Mouse (Mus musculus) forebrain, embryonic 11.5 days (tissue): ENCODE measurements at regions not wholly inside any gene's neighbourhood (a gene's known extent, or its start where the extent isn't known, plus 50 kb on each side); places are given as distances from the start of the nearest gene placed in this dataset.
A peak's percentile ranks its signal among the peaks of the same experiment; 100 is the strongest.

ENCODE experiments used
- ATAC-seq: fragments of 200-750 bp; cut with Nextera tagmentation; replicated peaks from 2 replicates; pipeline ENCODE4 v1.8.0; 2017; ENCODE audit warnings: moderate TSS enrichment; ENCODE audit not compliant: low FRiP score
- DNase-seq: peaks from one replicate; pipeline ENCODE4 v3.0.0-alpha.2; 2017; ENCODE audit warnings: low spot score
- H3K27ac ChIP-seq: fragments of 300-500 bp; sonication (generic); 2 replicates; pipeline ENCODE4 v1.5.1; 2014; ENCODE audit warnings: low read depth, low read length
- H3K27me3 ChIP-seq: fragments of 300-500 bp; sonication (generic); 2 replicates; pipeline ENCODE4 v1.6.1; 2014; ENCODE audit warnings: mild to moderate bottlenecking, low read length, mixed read lengths; ENCODE audit not compliant: control insufficient read depth, insufficient read depth
- H3K36me3 ChIP-seq: fragments of 300-500 bp; sonication (generic); 2 replicates; pipeline ENCODE4 v1.6.1; 2014; ENCODE audit warnings: mild to moderate bottlenecking, low read length, moderate library complexity, mixed read lengths; ENCODE audit not compliant: control insufficient read depth, insufficient read depth
- H3K4me1 ChIP-seq: fragments of 300-500 bp; sonication (generic); replicated peaks from 2 replicates; pipeline ENCODE4 v1.6.1; 2014; ENCODE audit warnings: low read length, mixed read lengths; ENCODE audit not compliant: control insufficient read depth, insufficient read depth
- H3K4me2 ChIP-seq: fragments of 300-500 bp; sonication (generic); 2 replicates; pipeline ENCODE4 v1.6.1; 2014; ENCODE audit warnings: low read depth, mild to moderate bottlenecking, low read length, moderate library complexity, mixed read lengths; ENCODE audit not compliant: severe bottlenecking
- H3K4me3 ChIP-seq: fragments of 300-500 bp; sonication (generic); 2 replicates; pipeline ENCODE4 v1.5.1; 2014; ENCODE audit warnings: low read depth, low read length
- H3K9ac ChIP-seq: fragments of 300-500 bp; sonication (generic); 2 replicates; pipeline ENCODE4 v1.6.1; 2014; ENCODE audit warnings: low read length
- H3K9me3 ChIP-seq: fragments of 300-500 bp; sonication (generic); 2 replicates; pipeline ENCODE4 v1.6.1; 2016; ENCODE audit warnings: low read length, mixed read lengths; ENCODE audit not compliant: control insufficient read depth
- WGBS: fragments of 180-500 bp; shearing (Covaris S2); extraction: QIAGEN DNeasy Blood & Tissue Kit; methylation state at CpG from one replicate; pipeline ENCODE4 v1.1.7; 2014; 5-methylcytosine and 5-hydroxymethylcytosine counted together

- DNase-seq (no peak), ATAC-seq (no peak)
- no peaks in the 10 kb centered on the region for H3K4me1 ChIP-seq
- no peak overlapping the region for H3K4me3 ChIP-seq
- 82% methylated on average over 8 of the region's 8 CpGs for WGBS
- H3K36me3 ChIP-seq, result no peaks in the 10 kb centered on the region
- no peak overlapping the region for H3K9ac ChIP-seq
- H3K9me3 ChIP-seq, result no peaks in the 10 kb centered on the region
- no peak overlapping the region for H3K4me2 ChIP-seq
- no peaks in the 10 kb centered on the region for H3K27me3 ChIP-seq
- no peak overlapping the region for H3K27ac ChIP-seq
Observed at GRCm38 (mm10) chr3:148475862-148476261, 514.5 kb downstream of the Adgrl2 start.

DNA sequence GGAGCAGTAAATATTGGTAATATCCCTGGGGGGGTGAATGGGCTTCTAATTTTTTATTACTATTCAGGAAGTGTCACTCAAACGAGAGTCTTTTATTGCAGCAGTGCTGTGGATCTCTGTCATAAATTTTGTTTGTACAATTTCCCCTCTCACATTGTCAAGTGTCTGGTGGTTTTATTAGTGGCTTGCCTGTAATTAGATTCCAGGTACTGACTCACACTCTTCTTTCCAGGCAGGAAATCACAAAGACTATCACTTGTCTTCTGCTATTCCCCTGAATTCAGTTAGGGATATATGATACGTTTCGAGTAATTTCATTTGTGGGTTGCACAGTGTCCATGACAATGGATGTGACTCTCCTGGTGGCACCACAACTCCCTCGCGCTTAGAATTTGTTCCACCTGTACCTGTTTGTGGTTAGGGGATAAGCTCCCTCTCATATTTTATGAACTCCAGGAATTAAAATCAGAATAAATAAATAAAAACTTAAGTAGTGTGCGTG is 517.4 kb downstream of the Adgrl2 start:
- 87% methylated on average over 6 of the region's 6 CpGs for WGBS
- Histone ChIP-seq H3K27me3 (no peaks in the 10 kb centered on the region), H3K36me3 (no peaks in the 10 kb centered on the region), H3K4me2 (no peak overlapping the region), H3K4me3 (no peak overlapping the region), H3K9me3 (no peaks in the 10 kb centered on the region), H3K27ac (no peak overlapping the region), H3K4me1 (no peaks in the 10 kb centered on the region), H3K9ac (no peak overlapping the region)
- ATAC-seq (no peak), DNase-seq (no peak)

GRCm38 (mm10) chr3:148465456-148465855 is 524.9 kb downstream of the Adgrl2 start:
- H3K27me3 ChIP-seq, result no peaks in the 10 kb centered on the region
- H3K9ac ChIP-seq, result no peak overlapping the region
- no peak overlapping the region for H3K27ac ChIP-seq
- DNase-seq (no peak), ATAC-seq (no peak)
- H3K4me3 ChIP-seq, result no peak overlapping the region
- 83% methylated on average over 3 of the region's 3 CpGs for WGBS
- H3K4me2 ChIP-seq, result no peak overlapping the region
- no peaks in the 10 kb centered on the region for H3K4me1 ChIP-seq
- no peaks in the 10 kb centered on the region for H3K36me3 ChIP-seq
- no peaks in the 10 kb centered on the region for H3K9me3 ChIP-seq

- 90% methylated on average over 10 of the region's 10 CpGs for WGBS
- no peaks in the 10 kb centered on the region for H3K9me3 ChIP-seq
- no peak for DNase-seq
- H3K27ac ChIP-seq, result no peak overlapping the region
- ATAC-seq, result no peak
- no peak overlapping the region for H3K4me3 ChIP-seq
- no peaks in the 10 kb centered on the region for H3K27me3 ChIP-seq
- no peak overlapping the region for H3K4me2 ChIP-seq
- H3K36me3 ChIP-seq, result no peaks in the 10 kb centered on the region
- no peak overlapping the region for H3K9ac ChIP-seq
- H3K4me1 ChIP-seq, result no peaks in the 10 kb centered on the region
Observed at GRCm38 (mm10) chr3:148462791-148463190, 527.6 kb downstream of the Adgrl2 start.

DNA sequence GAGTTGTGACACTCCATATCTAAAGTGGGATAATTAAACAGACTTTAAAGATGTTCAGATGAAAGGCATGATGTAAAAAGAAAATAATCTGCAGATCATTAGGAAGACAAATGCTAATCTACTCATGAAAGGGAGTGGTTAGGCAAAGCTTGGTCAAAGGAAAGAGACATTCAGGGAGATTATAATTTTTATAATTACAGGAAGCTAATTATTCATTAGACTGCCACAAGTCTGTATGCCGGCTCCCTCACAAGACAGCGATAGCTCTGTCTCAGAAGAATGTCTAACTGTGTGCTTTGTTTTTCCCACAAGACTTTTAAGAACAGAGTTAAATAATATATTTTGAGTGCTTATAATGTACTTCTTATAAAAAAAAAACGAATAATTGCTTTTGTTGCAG is 541.5 kb downstream of the Adgrl2 start:
- no peak for DNase-seq
- Histone ChIP-seq H3K4me3 (no peak overlapping the region), H3K9ac (no peak overlapping the region), H3K4me2 (no peak overlapping the region), H3K36me3 (no peaks in the 10 kb centered on the region), H3K27me3 (no peaks in the 10 kb centered on the region), H3K9me3 (no peaks in the 10 kb centered on the region), H3K4me1 (no peaks in the 10 kb centered on the region; the same call in 1 of the 2 replicates), H3K27ac (no peak overlapping the region)
- ATAC-seq, result 0 out of 2 replicates have a peak, but pooled peaks have one; percentile 48
- 68% methylated on average over 3 of the region's 3 CpGs for WGBS

DNA sequence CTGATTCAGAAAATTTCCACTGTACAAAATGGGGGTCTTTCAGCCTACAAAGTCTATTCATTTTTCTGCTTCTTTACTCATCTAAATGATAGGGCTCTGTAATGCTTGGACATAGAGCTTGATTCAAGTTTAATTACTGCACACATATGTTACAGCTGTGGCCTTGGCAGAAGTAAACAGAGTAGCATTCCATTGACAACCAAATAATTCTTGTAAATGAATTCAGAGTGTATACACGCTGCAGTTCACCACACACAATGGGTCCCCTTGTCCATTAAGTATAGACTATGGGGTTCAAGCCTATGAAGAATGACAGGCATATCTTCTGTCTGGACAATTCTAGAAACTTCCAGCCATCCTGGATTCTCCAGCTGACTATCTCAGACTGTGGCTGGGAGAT is 541.9 kb downstream of the Adgrl2 start:
- H3K9ac ChIP-seq, result no peak overlapping the region
- H3K9me3 ChIP-seq, result no peaks in the 10 kb centered on the region
- H3K27ac ChIP-seq, result no peak overlapping the region
- H3K4me2 ChIP-seq, result no peak overlapping the region
- ATAC-seq (peak; percentile 89), DNase-seq (no peak)
- no peaks in the 10 kb centered on the region for H3K36me3 ChIP-seq
- H3K4me3 ChIP-seq, result no peak overlapping the region
- no peaks in the 10 kb centered on the region for H3K27me3 ChIP-seq
- no peaks in the 10 kb centered on the region; the same call in 1 of the 2 replicates for H3K4me1 ChIP-seq
- 33% methylated on average over 1 of the region's 1 CpGs for WGBS

DNA sequence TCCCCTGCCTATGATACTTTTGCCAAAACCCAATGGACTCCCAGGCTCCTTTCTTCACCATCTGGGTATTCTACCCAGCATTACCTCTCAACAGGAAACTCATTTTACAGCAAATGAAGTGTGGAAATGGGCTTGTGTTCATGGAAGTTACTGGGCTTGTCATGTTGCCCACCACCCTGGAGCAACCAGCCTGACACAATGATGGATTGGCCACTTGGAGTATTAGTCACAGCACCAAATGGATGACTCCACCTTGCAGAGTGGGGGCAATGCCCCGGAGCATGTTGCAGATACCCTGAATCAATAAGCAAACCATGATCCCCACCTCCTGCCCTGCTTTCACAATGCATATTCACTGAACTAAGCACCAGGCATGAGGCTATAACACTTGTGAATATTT is 543.5 kb downstream of the Adgrl2 start:
- Histone ChIP-seq H3K36me3 (no peaks in the 10 kb centered on the region), H3K4me3 (no peak overlapping the region), H3K4me1 (no peaks in the 10 kb centered on the region; the same call in 1 of the 2 replicates), H3K9ac (no peak overlapping the region), H3K4me2 (no peak overlapping the region), H3K9me3 (no peaks in the 10 kb centered on the region), H3K27me3 (no peaks in the 10 kb centered on the region), H3K27ac (no peak overlapping the region)
- DNase-seq (no peak), ATAC-seq (no peak)
- WGBS, result 85% methylated on average over 1 of the region's 1 CpGs

DNA sequence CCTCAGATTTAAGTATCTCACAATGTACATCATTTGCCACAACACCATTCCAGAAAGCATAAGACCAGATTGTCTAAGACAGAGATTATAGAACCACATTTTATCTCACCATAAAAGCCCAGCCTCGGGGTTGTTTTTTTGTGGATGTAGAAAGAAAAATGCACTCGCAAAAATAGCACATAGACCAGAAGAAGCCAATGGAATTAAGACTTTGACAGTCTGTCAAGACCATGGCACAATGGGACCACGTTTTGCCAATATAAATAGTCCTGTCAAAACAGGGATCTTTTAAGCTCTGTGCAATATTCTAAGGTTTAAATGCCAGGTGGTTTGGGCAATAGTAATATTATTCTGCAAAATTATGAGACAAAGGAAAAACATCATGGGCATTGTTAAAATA is 547.3 kb downstream of the Adgrl2 start:
- Histone ChIP-seq H3K4me3 (no peak overlapping the region), H3K36me3 (no peaks in the 10 kb centered on the region), H3K9ac (no peak overlapping the region), H3K27me3 (no peaks in the 10 kb centered on the region), H3K9me3 (no peaks in the 10 kb centered on the region), H3K4me2 (no peak overlapping the region), H3K27ac (no peak overlapping the region), H3K4me1 (no peaks in the 10 kb centered on the region)
- WGBS, result 76% methylated on average over 3 of the region's 3 CpGs
- ATAC-seq, result no peak
- DNase-seq, result no peak

DNA sequence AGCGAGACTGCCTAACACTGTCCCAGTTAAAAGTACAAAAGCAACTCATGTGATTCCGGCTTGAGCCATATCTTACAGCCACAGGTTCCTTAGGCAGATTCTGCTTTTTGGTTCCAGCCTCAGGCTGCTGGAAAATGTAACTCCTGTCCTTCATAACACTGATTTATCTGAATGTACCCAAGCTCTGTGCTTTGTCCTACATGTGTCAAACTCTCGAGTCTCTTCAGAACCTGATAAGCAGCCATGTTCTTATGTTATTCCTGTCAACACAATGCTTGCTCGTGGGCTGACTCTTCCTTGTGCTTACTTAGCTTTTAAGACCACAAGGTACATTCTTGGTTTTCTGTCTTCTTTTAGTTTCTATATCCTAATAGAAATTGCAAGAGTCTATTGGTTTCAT is 556.3 kb downstream of the Adgrl2 start:
- H3K36me3 ChIP-seq, result no peaks in the 10 kb centered on the region
- ATAC-seq, result no peak
- H3K4me1 ChIP-seq, result no peaks in the 10 kb centered on the region
- no peak overlapping the region for H3K9ac ChIP-seq
- no peak for DNase-seq
- 93% methylated on average over 4 of the region's 4 CpGs for WGBS
- no peaks in the 10 kb centered on the region for H3K9me3 ChIP-seq
- no peak overlapping the region for H3K4me3 ChIP-seq
- no peak overlapping the region for H3K27ac ChIP-seq
- H3K4me2 ChIP-seq, result no peak overlapping the region
- no peaks in the 10 kb centered on the region for H3K27me3 ChIP-seq
